Mouse (Mus musculus): ENCODE results near the gene Pgpep1l.

DNA sequence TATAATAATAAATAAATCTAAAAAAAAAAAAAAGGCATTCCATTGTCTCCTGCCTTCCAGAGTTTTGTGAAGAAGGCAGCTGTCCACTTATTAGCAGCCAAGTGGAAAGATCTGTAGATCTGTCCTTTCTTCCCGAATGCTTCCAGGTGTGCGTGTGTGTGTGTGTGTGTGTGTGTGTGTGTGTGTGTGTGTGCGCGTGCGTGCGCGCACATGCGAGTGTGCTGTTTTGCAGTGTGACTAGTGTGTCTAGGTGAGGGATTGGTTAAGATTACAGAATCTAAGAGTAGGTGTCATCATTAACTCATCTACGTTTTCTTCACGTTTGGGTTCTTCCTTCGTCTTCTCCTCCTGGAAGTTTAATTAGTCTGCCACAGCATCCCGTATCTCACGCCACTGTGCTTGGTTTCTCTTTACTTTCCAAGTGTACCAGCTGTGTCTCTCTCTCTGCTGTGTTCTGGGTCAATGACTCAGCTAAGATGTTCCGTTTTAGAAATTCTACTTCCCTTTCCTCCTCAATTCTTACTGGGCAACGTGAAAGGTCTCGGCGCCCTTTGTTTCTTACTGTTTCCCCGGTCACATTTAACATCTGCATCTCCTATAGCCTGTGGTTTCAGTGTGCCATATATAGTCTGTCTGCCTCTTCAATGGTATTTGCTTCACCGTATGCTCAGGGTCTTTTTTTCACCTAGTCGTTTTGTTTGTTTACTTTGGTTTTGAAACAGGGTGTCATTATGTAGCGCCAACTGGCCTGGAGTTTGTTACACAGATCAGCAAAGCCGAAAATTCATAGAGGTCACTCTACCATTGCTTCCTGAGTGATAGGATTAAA, 18.5 kb upstream of the Pgpep1l start:
- TF ChIP-seq POLR2A (IDR thresholded peaks at IDR 0.05; ENCODE audit: insufficient read length, low read depth) (no peak), MYOD1 (IDR thresholded peaks at IDR 0.05; ENCODE audit: control insufficient read depth in 1 of 3, insufficient read length in 2 of 3, low read depth in 2 of 3) (no peak)
